Mouse (Mus musculus): ENCODE results near the gene Tmem191c.

- TF ChIP-seq CTCF (IDR thresholded peaks at IDR 0.05; ENCODE audit: control insufficient read depth, insufficient read depth, insufficient replicate concordance, low read depth, low read length) (no peak), POLR2A (IDR thresholded peaks at IDR 0.05; ENCODE audit: control insufficient read depth, low read depth, low read length) (peak; percentile 84)
Measured at GRCm38 (mm10) chr16:17232794-17233701, 42.8 kb upstream of the Tmem191c start, which contains the start of gene Hic2.
